Mouse (Mus musculus) gastrocnemius, adult 2 months (tissue): ENCODE results near the gene Krtap16-1. TPM values are rescaled to one million over a fixed set of nuclear protein-coding genes. Genes with fewer than 3 reads are reported as not detected.

ENCODE experiments used
- DNase-seq: peaks from one replicate; pipeline ENCODE4 v3.0.0; 2022
- H3K27ac ChIP-seq: fragments of 200-600 bp; 2 replicates; pipeline ENCODE4 v1.8.1; 2022; ENCODE audit warnings: mild to moderate bottlenecking
- H3K4me3 ChIP-seq: fragments of 200-600 bp; 2 replicates; pipeline ENCODE4 v1.8.1; 2022; ENCODE audit warnings: mild to moderate bottlenecking, moderate library complexity
- CTCF ChIP-seq: fragments of 200-600 bp; IDR thresholded peaks from 2 replicates; pipeline ENCODE4 v1.8.1; 2022; ENCODE audit warnings: antibody characterized with exemption, mild to moderate bottlenecking, moderate library complexity
- intact Hi-C: fragments of 180-260 bp; cut with DNase I; formaldehyde crosslinking; loops from one replicate; pipeline ENCODE4 v1.15.1; 2025
- long read RNA-seq, 2 experiments: library from polyadenylated mRNA; stranded (forward); transcript quantifications; one replicate each; pipeline ENCODE4 v2.0.0; 2021
- total RNA-seq, 2 experiments: library from RNA; stranded (reverse); gene quantifications; 2 replicates each; pipeline ENCODE4 v1.2.3; 2021

Gene Krtap16-1
- not detected for total RNA-seq
- long read RNA-seq, experiment 1: 0 reads
- long read RNA-seq, experiment 2: 0 reads

GRCm38 (mm10) chr11:99986180-99986647 lies at the start of gene Krtap16-1:
TSS of gene Krtap16-1 (minus strand) at chr11:99986597.
- Histone ChIP-seq H3K4me3 (peak within 1 kb of the TSS; percentile 38), H3K27ac (no peak within 1 kb of the TSS)
- intact Hi-C loops: no loop called here
- TF ChIP-seq CTCF: no peak
- DNase-seq: no peak

GRCm38 (mm10) chr11:100029768-100030167 lies 43.4 kb upstream of the Krtap16-1 start, which contains the start of gene Krt33b:
TSS of gene Krt33b (minus strand) at chr11:100029868.
- no peak for TF ChIP-seq CTCF
- Histone ChIP-seq H3K27ac (no peak within 1 kb of the TSS), H3K4me3 (no peak within 1 kb of the TSS)
- intact Hi-C loops: no loop called here
- no peak for DNase-seq

GRCm38 (mm10) chr11:100021438-100021837 lies 35.0 kb upstream of the Krtap16-1 start:
- DNase-seq: no peak
- Histone ChIP-seq H3K4me3 (no peak overlapping the region), H3K27ac (no peak overlapping the region)
- TF ChIP-seq CTCF: no peak
- intact Hi-C loops: no loop called here

- TF ChIP-seq CTCF: no peak
- Histone ChIP-seq H3K27ac (no peak overlapping the region), H3K4me3 (no peak overlapping the region)
- no peak for DNase-seq
- intact Hi-C loops: no loop called here
These were observed 33.1 kb upstream of the Krtap16-1 start for GRCm38 (mm10) chr11:100019466-100019865.

GRCm38 (mm10) chr11:100016112-100016511 lies 29.7 kb upstream of the Krtap16-1 start, which contains the start of gene Krt33a:
TSS of gene Krt33a (minus strand) at chr11:100016212.
- no peak for DNase-seq
- H3K27ac ChIP-seq: no peak within 1 kb of the TSS
- TF ChIP-seq CTCF: no peak
- intact Hi-C loops: no loop called here
- no peak within 1 kb of the TSS for H3K4me3 ChIP-seq

- TF ChIP-seq CTCF: no peak
- H3K4me3 ChIP-seq: no peak overlapping the region
- no peak for DNase-seq
- intact Hi-C loops: no loop called here
- H3K27ac ChIP-seq: no peak overlapping the region
These were observed 27.3 kb upstream of the Krtap16-1 start for GRCm38 (mm10) chr11:100013691-100014171.

GRCm38 (mm10) chr11:100010682-100011081 lies 24.3 kb upstream of the Krtap16-1 start:
- no peak for TF ChIP-seq CTCF
- no peak overlapping the region for H3K27ac ChIP-seq
- DNase-seq: no peak
- no peak overlapping the region for H3K4me3 ChIP-seq
- intact Hi-C loops: no loop called here

GRCm38 (mm10) chr11:100008336-100008735 lies 21.9 kb upstream of the Krtap16-1 start:
- DNase-seq: no peak
- TF ChIP-seq CTCF: no peak
- intact Hi-C loops: loop anchor here (5.0 kb wide), 1 partner anchor 546 kb away; no protein-coding TSS in a partner anchor
- no peak overlapping the region for H3K4me3 ChIP-seq
- H3K27ac ChIP-seq: no peak overlapping the region

- DNase-seq: no peak
- TF ChIP-seq CTCF: peak; percentile 47
- intact Hi-C loops: loop anchor here (5.0 kb wide), 1 partner anchor 544 kb away; no protein-coding TSS in a partner anchor
- no peak overlapping the region for H3K27ac ChIP-seq
- H3K4me3 ChIP-seq: no peak overlapping the region
These were observed 20.2 kb upstream of the Krtap16-1 start for GRCm38 (mm10) chr11:100006624-100007023.

GRCm38 (mm10) chr11:100005905-100006304 lies 19.5 kb upstream of the Krtap16-1 start:
- Histone ChIP-seq H3K27ac (no peak overlapping the region), H3K4me3 (no peak overlapping the region)
- intact Hi-C loops: loop anchor here (5.0 kb wide), 1 partner anchor 544 kb away; no protein-coding TSS in a partner anchor
- TF ChIP-seq CTCF: no peak
- no peak for DNase-seq

GRCm38 (mm10) chr11:100004846-100005245 lies 18.4 kb upstream of the Krtap16-1 start:
- intact Hi-C loops: loop anchor here (5.0 kb wide), 1 partner anchor 543 kb away; no protein-coding TSS in a partner anchor
- Histone ChIP-seq H3K4me3 (no peak overlapping the region), H3K27ac (no peak overlapping the region)
- TF ChIP-seq CTCF: peak; percentile 91
- DNase-seq: peak; percentile 40

GRCm38 (mm10) chr11:99999091-99999490 lies 12.7 kb upstream of the Krtap16-1 start:
- intact Hi-C loops: no loop called here
- no peak for DNase-seq
- Histone ChIP-seq H3K4me3 (no peak overlapping the region), H3K27ac (no peak overlapping the region)
- no peak for TF ChIP-seq CTCF

- no peak overlapping the region for H3K4me3 ChIP-seq
- TF ChIP-seq CTCF: no peak
- no peak overlapping the region for H3K27ac ChIP-seq
- DNase-seq: no peak
- intact Hi-C loops: no loop called here
These were observed 7.9 kb upstream of the Krtap16-1 start for GRCm38 (mm10) chr11:99994384-99994661.

- no peak for DNase-seq
- no peak for TF ChIP-seq CTCF
- intact Hi-C loops: no loop called here
These were observed 7.4 kb upstream of the Krtap16-1 start, which contains the start of gene Krtap17-1 for GRCm38 (mm10) chr11:99993620-99994383. TSS of gene Krtap17-1 (minus strand) at chr11:99993994.

More at GRCm38 (mm10) chr11:99993620-99994383, 7.4 kb upstream of the Krtap16-1 start, which contains the start of gene Krtap17-1:
- Histone ChIP-seq H3K27ac (no peak within 1 kb of the TSS), H3K4me3 (no peak within 1 kb of the TSS)
